Mouse (Mus musculus): ENCODE data around the gene Sf3b6. TPM values are rescaled to one million over a fixed set of nuclear protein-coding genes. Genes with fewer than 3 reads are reported as not detected.

Sf3b6 gene
- polyA plus RNA-seq, 1 experiment from 2014 or later: 338 TPM

GRCm38 (mm10) chr12:4873531-4873930 is 56.2 kb downstream of the Sf3b6 start:
- Histone ChIP-seq H3K9me3 (no peaks in the 10 kb centered on the region), H3K27me3 (replicated peaks) (peaks cover 10% of the 10 kb centered on the region), H3K36me3 (0 out of 2 replicates have a peak, but pooled peaks cover 4% of the 10 kb centered on the region), H3K27ac (no peak overlapping the region), H3K4me3 (no peak overlapping the region), H3K4me2 (replicated peaks) (peak overlapping the region; percentile 78), H3K9ac (no peak overlapping the region), H3K4me1 (peaks cover 7% of the 10 kb centered on the region)
- ATAC-seq (ENCODE audit: low FRiP score, low read depth): no peak
- WGBS: 81% methylated on average over 6 of the region's 6 CpGs

GRCm38 (mm10) chr12:4874161-4874927 is 57.0 kb downstream of the Sf3b6 start, which contains the start of gene Mfsd2b:
TSS of gene Mfsd2b (minus strand) at chr12:4874359.
- H3K36me3 ChIP-seq: peaks cover 8% of the 10 kb centered on the region
- H3K4me2 ChIP-seq (replicated peaks): peak within 1 kb of the TSS; percentile 78
- no peak within 1 kb of the TSS for H3K27ac ChIP-seq
- 8% methylated on average over 24 of the region's 24 CpGs for WGBS
- H3K27me3 ChIP-seq (replicated peaks): peaks cover 10% of the 10 kb centered on the region
- no peaks in the 10 kb centered on the region for H3K9me3 ChIP-seq
- peak within 1 kb of the TSS; percentile 51; the same call in 1 of the 2 replicates for H3K9ac ChIP-seq
- peaks cover 7% of the 10 kb centered on the region for H3K4me1 ChIP-seq
- peak; percentile 78 for ATAC-seq (ENCODE audit: low FRiP score, low read depth)
- H3K4me3 ChIP-seq: peak within 1 kb of the TSS; percentile 35

GRCm38 (mm10) chr12:4875623-4876022 is 58.3 kb downstream of the Sf3b6 start:
- Histone ChIP-seq H3K4me2 (replicated peaks) (no peak overlapping the region), H3K27ac (no peak overlapping the region), H3K27me3 (replicated peaks) (peaks cover 10% of the 10 kb centered on the region), H3K4me3 (no peak overlapping the region), H3K4me1 (peaks cover 7% of the 10 kb centered on the region), H3K9me3 (no peaks in the 10 kb centered on the region), H3K9ac (no peak overlapping the region), H3K36me3 (peaks cover 12% of the 10 kb centered on the region)
- ATAC-seq (ENCODE audit: low FRiP score, low read depth): no peak
- WGBS: 91% methylated on average over 8 of the region's 8 CpGs

Other genes with a start within 250 kb of the Sf3b6 start
- gene Itsn2, start 224.9 kb upstream of the Sf3b6 start, polyA plus RNA-seq (2016; fragmentation: Nextera tagmentation; extraction: Ambion mirVana): 17.6 and 22.7 TPM in 2 replicates
- not detected in 2 replicates for gene Gm3625, start 224.6 kb upstream of the Sf3b6 start, polyA plus RNA-seq (2016; fragmentation: Nextera tagmentation; extraction: Ambion mirVana)
- 0.43 and 0.45 TPM in 2 replicates for gene Fam228a, start 79.1 kb upstream of the Sf3b6 start, polyA plus RNA-seq (2016; fragmentation: Nextera tagmentation; extraction: Ambion mirVana)
- gene Pfn4, start 48.5 kb upstream of the Sf3b6 start, polyA plus RNA-seq (2016; fragmentation: Nextera tagmentation; extraction: Ambion mirVana): 6.3 and 6.7 TPM in 2 replicates
- 3.1 and 3.3 TPM in 2 replicates for gene Fam228b, start 48.3 kb upstream of the Sf3b6 start, polyA plus RNA-seq (2016; fragmentation: Nextera tagmentation; extraction: Ambion mirVana)
- gene Fkbp1b, start 24.0 kb downstream of the Sf3b6 start, polyA plus RNA-seq (2016; fragmentation: Nextera tagmentation; extraction: Ambion mirVana): 39.2 and 56.7 TPM in 2 replicates
- 17.0 and 21.2 TPM in 2 replicates for gene Wdcp, start 25.8 kb downstream of the Sf3b6 start, polyA plus RNA-seq (2016; fragmentation: Nextera tagmentation; extraction: Ambion mirVana)
- 3.5 and 4.5 TPM in 2 replicates for gene Mfsd2b, start 56.8 kb downstream of the Sf3b6 start, polyA plus RNA-seq (2016; fragmentation: Nextera tagmentation; extraction: Ambion mirVana)
- gene Ubxn2a, start 90.2 kb downstream of the Sf3b6 start, polyA plus RNA-seq (2016; fragmentation: Nextera tagmentation; extraction: Ambion mirVana): 33.5 and 35.4 TPM in 2 replicates
- gene Atad2b, start 99.8 kb downstream of the Sf3b6 start, polyA plus RNA-seq (2016; fragmentation: Nextera tagmentation; extraction: Ambion mirVana): 23.6 and 25.9 TPM in 2 replicates

Measured in neural tube, embryonic 12.5 days (tissue).